Mouse (Mus musculus): Measurements from ENCODE around the gene Afap1l2.

Afap1l2 gene

DNA sequence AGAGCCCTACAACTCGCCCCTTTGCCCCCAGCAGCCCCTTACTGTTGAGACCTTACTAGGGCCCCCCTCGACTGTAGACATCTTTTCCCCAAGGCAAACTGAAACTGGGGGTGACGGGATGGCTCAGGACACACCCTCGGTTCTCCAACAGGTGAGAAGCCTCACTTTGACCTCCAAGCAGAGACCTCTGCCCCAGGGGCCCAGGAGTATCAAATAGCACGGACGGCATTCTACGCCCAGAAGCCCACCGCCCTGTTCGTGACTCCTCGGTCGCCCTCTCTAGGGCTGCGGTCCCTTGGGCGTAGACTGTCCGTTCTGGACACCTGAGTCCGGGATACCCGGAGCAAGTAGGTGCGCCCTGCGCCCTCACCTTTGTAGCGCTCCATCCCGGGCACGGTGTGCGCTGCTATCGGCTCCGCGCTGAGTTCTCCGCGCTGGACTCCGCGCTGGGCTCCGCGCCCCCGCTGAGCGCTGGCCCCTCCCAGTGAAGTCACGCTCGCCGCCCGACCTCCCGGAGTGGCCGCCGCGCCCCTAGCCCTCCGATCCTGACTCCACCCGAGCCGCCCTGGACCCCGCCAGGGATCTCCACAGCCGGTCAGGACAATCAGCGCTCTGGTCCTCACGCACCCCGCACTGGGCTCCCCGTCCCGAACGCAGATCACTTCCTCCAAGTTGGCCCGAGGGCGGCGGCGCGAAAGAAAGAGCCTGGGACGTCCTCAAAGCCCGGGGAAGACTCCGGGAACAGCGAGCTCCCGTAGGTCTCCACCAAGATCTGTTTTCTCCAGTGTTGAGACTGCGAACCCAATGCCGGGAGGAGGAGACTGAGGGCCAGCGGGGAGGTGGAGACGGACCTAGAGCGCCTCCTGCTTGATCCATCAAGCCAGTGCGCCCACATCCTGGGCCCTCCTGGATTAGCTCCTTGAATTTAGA lies at the start of gene Afap1l2:
TSS of gene Afap1l2 (minus strand) at position 448 of the 930 bp plus-strand sequence.
- DNase-seq (ENCODE audit: low spot score in 2 of 2): peak in 1 of 2 experiments; percentile 64

GRCm38 (mm10) chr19:57057568-57057967 lies 49.5 kb upstream of the Afap1l2 start:
- no peak for DNase-seq (ENCODE audit: low spot score in 2 of 2)

DNA sequence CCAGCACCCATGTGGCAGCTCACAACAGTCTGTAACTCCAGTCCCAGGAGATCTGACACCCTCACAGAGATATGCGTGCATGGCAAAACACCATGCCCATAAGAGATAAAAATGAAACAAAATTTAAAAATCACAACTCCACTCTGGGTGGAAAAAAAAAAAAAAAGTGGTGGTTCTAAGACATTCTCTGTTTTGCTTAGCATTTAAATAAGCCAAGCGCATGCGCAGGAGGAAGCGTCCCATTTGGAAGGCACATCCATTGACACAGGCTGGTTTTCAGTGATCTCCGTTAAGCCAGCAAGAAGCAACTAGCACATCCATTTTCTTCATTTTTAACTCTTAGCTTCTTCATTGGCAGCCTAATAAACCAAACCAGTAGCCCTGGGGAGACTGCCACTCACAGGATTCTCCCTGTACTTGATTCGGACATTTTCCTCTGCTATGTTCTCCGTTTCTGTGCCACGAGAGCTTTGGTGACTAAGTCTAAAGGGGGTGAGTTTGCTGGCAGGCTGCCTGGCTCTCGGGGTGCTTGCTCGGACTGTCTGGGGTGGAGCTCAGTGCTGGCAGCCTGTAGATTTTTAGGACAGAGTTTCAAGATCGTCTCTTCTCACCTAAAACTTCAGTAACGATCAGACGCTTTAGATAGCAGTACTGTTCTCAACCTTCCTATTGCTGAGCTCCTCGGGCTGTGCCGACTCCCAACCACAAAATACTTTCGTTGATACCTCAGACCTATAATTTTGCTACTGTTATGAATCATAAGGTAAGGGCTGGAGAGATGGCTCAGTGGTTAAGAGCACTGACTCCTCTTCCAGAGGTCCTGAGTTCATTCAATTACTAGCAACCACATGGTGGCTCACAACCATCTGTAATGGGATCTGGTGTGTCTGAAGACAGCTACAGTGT lies 47.4 kb upstream of the Afap1l2 start:
- DNase-seq (ENCODE audit: low spot score in 2 of 2): no peak

DNA sequence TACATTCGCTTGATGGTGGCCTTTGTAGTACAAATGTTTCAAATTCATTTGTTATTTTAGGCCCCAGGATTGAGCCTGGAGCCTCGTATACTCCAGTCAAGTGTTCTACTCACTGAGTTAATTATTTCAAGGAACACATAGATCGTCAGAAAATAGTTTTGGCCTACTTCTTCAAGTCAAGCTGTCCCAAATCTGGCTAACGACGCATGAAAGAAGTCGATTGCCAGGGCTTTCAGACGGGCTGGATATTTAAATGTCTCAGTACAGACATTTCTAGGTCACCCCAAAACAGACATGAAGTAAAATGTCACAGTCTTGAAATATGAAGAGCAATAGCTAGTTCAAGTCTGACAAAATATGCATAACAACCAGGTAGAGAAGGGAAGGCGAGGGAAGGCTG lies 44.9 kb upstream of the Afap1l2 start:
- DNase-seq (ENCODE audit: low spot score in 2 of 2): no peak

GRCm38 (mm10) chr19:57052016-57052415 lies 44.0 kb upstream of the Afap1l2 start:
- DNase-seq (ENCODE audit: low spot score in 2 of 2): no peak

DNA sequence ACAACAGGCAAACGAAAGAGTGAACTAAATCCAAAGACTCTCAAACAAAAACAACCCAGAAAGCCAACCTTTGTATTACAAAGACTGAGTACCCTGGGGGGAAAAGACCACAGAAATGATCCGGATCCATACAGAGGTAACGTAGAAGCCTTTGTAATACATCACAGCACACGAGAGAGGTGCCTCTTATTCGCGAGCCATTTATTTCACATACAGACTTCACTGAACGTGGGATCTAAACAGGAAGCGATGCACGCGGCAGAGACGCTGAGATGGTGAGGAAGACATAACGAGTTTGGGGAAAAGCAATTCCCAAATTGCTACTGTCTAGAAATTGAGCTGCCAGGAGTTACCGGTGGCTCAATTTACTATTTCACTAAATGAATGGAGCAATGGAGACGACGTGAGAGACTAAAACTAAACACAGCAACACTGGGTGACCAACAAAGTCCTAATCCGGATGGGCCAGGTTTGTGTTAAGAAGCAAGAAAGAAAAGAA lies 41.6 kb upstream of the Afap1l2 start:
- no peak for DNase-seq (ENCODE audit: low spot score in 2 of 2)

DNA sequence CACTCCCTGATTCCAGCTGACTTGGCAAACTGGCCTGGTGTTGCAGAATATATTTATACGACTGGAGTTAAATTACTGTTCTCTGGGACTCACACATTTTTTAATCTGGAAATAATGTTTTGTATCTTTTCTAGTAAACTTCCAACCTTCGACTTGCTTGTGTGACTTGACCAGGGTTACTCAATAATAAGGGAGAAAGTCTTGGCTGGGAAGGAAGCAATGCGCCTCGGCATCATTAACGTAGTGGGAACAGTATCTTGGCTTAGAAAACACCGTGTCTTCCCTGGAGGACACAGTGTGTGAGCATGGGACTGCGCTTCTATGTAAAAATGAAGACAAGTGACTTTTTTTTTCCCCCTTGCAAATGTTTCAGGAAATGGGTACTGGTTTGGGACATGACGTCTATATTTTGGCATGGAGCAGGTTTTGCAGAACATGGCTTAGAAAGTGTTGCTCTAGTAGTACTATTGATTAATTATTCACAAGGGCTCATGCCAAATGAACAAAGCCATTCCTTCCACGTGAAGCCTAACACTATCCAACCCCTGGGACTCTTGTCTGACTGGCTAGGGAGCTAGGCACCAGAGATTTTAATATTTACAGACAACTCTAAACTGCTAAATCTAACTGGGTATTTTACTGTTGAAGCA lies 39.8 kb upstream of the Afap1l2 start:
- DNase-seq (ENCODE audit: low spot score in 2 of 2): no peak

GRCm38 (mm10) chr19:57039258-57039657 lies 31.2 kb upstream of the Afap1l2 start:
- no peak for DNase-seq (ENCODE audit: low spot score in 2 of 2)

DNA sequence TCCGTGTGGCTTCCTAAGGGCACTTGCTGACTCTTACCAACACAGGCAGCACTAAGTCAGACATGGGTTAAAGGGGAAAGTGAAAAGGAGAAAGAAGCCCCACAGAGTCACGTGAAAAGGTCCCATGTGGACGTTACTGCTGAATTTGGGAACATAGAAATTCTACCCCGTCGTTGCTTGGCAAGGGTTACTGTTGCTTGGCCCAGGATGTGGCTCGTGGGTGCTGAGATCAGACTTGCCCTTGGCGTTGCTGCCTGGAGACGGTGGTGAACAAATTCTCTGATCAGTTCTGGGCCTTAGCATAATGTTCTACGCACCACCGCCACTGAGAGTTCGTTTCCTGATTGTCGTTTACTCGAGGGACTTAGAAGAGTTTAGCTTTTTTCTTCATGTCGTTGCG lies 28.8 kb upstream of the Afap1l2 start:
- no peak for DNase-seq (ENCODE audit: low spot score in 2 of 2)

DNA sequence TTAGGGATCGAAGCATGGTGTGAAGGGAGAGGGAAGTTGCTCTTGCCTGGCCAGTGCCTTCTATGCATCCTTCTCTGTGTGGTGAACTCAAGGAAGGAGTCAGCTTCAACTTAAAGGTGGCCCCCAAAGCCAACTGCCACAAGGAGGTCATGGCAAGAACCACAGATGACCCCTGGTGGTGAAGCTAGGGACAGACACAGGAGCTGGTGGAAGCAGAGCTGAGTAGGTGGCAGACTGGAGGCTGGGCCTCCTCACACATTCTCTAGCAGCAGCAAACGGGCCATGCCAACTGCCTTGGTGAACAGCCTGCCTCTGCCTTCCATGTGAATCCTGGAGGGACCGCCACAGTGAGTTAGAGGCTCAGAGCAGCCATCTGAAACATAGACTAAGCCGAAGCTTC lies 23.6 kb upstream of the Afap1l2 start:
- DNase-seq (ENCODE audit: low spot score in 2 of 2): peak; percentile 49 to 71

DNA sequence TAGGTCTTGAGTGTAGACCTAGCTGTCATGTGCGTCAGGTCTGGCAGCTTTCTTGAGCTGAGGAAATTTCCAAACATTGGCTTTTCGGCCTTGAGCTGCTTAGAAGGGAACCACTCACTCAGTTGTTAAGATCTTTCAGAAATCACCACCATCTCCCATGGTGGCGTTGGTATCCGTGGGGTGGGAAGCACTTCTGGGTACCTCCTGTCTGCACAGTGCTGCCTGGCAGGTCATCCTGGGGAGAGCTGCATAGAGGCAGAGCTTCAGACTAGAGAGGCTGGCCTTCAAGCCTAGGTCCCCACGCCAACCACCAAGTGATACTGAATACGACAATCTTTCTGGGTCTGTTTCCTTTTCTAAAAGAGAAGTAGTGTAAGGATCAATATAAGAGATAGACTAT lies 21.4 kb upstream of the Afap1l2 start:
- DNase-seq (ENCODE audit: low spot score in 2 of 2): no peak

DNA sequence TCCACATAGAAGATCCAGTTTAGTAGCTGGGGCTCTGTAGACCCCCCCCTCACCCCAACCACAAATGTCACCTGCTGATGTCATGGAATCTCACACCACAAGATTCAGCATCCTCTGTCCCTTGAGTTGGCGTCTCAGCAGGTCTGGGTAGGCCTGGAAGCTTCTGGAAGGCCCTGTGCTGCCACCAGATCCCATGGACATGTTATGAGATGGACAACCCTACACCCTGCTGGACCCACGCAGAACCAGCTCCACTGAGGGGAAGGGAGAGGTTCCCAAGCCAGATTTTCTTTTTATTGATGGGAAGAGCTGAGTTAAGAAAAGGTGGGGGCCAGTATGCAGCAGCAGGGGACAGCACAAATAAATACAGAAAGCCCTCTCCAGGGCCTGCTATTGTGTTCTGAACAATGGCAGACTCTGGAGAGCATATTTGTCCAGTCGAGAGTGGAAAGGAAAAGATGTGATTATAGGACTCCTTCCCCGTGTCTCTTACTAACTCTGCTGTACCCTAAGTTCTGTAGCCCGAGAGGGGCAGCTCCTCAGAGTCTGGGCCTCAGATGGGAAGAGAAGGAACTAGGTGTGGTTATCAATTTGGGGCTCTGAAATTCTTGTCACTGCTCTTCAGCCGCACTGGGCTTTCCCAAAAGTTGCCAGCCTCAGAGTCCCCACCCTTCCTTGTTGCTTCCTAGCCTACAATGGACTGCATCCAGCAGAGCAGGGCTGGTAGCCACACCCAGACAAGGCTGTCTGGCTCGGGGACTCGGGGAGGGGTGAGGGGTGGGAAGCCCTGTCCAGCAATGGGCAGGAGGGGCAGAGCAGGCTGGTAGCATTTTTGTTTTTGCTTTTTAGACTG lies 20.5 kb upstream of the Afap1l2 start:
- DNase-seq (ENCODE audit: low spot score in 2 of 2): no peak

- DNase-seq (ENCODE audit: low spot score in 2 of 2): no peak
Observed at GRCm38 (mm10) chr19:57026501-57026900, 18.5 kb upstream of the Afap1l2 start.

DNA sequence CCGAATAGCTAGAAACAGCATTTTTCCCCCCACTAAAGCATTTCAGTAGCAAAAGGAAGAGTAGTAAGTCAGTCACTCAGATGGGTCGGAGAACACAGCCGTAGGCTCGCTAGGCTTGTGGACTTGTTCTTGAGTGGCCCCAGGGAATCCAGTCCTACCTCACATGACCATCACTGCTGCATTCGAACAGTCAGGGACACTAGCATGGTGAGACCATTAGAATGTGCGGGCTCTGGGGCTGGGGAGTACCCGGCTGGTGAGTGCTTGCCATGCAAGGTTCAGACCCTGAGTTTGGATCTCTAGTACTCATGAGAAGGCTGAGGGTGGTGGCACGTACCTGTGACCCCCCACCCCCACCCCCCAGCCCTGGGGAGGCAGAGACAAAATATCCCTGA lies 9.8 kb upstream of the Afap1l2 start:
- DNase-seq (ENCODE audit: low spot score in 2 of 2): no peak

- no peak for DNase-seq (ENCODE audit: low spot score in 2 of 2)
Observed at GRCm38 (mm10) chr19:57016995-57017784, 9.2 kb upstream of the Afap1l2 start.

DNA sequence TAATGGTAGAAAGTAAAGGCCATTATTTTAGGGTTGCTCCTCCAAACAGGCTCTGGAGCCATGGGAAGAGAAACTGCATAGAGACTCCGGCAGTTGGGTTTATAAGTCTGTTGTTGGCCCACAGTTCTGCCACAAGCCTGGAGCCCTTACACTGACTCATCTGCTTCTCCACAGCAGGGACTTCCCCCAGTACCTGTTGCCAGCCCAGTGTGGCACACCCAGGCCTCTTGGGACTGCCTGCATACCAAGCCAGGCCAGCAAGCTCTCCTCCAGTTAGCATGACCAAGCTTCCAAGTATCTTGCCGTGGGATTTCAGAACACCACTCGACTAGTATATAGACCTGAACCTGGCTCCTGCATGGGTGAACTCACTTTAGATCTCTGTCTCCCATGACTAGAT lies 6.8 kb upstream of the Afap1l2 start:
- no peak for DNase-seq (ENCODE audit: low spot score in 2 of 2)

DNA sequence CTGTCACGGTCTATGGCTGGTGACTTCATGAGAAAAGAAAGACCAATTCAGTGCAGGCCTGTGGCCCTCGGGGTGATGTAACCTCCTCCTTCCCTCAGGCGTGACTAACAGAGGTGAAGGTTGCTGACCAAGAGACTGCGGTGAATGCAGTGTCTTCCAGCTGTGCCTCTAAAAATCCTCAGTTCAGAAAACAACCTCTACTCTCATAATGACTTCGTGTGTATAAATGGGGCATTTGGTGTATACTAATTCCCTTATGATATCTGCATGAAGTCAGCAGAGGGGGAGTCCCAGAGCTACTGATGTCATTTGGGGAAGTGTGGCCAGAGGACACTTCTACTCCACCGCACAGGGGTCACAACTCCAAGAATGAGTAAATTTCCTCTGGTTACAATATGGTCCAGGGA lies 5.2 kb upstream of the Afap1l2 start:
- no peak for DNase-seq (ENCODE audit: low spot score in 2 of 2)

DNA sequence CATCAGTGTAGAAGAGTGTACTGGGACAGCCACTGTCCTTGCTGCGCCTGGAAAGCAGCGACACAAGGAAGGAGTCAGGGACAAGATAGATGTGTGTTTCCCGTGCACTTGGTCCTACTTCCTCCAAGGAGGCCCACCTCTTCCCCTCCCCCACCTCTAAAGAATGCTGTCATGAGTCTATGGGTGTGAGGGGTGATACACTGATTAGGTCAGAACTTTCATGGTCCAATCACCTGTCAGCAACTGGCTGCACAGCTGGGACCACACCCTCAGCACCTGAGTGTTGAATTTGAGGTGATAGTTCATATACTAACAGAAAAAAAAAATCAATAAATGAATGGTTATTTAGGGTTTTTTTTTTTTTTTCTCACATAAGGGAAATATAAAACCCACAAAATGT lies 4.0 kb upstream of the Afap1l2 start:
- no peak for DNase-seq (ENCODE audit: low spot score in 2 of 2)

DNA sequence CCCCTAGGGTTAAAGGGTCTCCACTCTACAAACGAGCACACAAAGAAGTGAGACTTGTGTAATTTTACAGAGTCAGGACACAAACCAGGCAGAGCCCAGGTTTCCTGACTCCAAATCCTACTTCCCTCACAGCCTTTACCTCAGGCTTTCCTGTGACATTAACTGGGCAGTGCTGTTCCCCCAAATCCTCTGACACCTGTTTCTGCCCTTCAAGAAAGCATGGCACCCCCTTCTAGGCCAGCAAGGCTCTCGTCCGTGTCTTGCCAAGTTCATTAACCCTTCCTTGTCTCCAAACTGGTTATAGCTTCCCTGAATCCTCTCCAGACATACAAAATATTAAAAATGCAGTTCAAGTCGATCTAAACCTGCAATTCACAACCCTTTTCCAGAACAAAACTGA lies 2.0 kb upstream of the Afap1l2 start:
- no peak for DNase-seq (ENCODE audit: low spot score in 2 of 2)

GRCm38 (mm10) chr19:57009653-57010052 lies 1.6 kb upstream of the Afap1l2 start:
- DNase-seq (ENCODE audit: low spot score in 2 of 2): no peak
